Mouse (Mus musculus): ENCODE measurements around the gene Smg7. TPM values are rescaled to one million over a fixed set of nuclear protein-coding genes. Genes with fewer than 3 reads are reported as not detected.

Gene Smg7
- polyA plus RNA-seq, 1 experiment from 2014 or later: 10.3 TPM

- H3K4me3 ChIP-seq (ENCODE audit: low read depth, low read length): no peak overlapping the region
- no peak overlapping the region for H3K27ac ChIP-seq (replicated peaks)
- H3K4me1 ChIP-seq (replicated peaks; ENCODE audit: control insufficient read depth, insufficient read depth): 0 out of 2 replicates have a peak, but pooled peaks cover 3% of the 10 kb centered on the region
- H3K9me3 ChIP-seq (ENCODE audit: control insufficient read depth, low read length): no peaks in the 10 kb centered on the region
- ATAC-seq (ENCODE audit: low FRiP score, low TSS enrichment): no peak
- no peak overlapping the region for H3K9ac ChIP-seq (ENCODE audit: low read length)
- H3K36me3 ChIP-seq (ENCODE audit: control insufficient read depth, insufficient read depth, low read length): no peaks in the 10 kb centered on the region
- DNase-seq (ENCODE audit: low spot score): no peak
- TF ChIP-seq CTCF (IDR thresholded peaks at IDR 0.05; ENCODE audit: low read depth): no peak
- no peak for TF ChIP-seq EP300 (optimal IDR thresholded peaks at IDR 0.05)
- H3K27me3 ChIP-seq (ENCODE audit: control insufficient read depth, insufficient read depth, low read length): no peaks in the 10 kb centered on the region
- 75% methylated on average over 12 of the region's 12 CpGs for WGBS
- no peak overlapping the region for H3K4me2 ChIP-seq (replicated peaks; ENCODE audit: low read depth)
These were observed 109.5 kb downstream of the Smg7 start for GRCm38 (mm10) chr1:152792736-152793494.

- Histone ChIP-seq H3K4me3 (ENCODE audit: low read depth, low read length) (no peak overlapping the region), H3K9ac (ENCODE audit: low read length) (no peak overlapping the region), H3K4me2 (replicated peaks; ENCODE audit: low read depth) (no peak overlapping the region), H3K4me1 (replicated peaks; ENCODE audit: control insufficient read depth, insufficient read depth) (0 out of 2 replicates have a peak, but pooled peaks cover 3% of the 10 kb centered on the region), H3K36me3 (ENCODE audit: control insufficient read depth, insufficient read depth, low read length) (no peaks in the 10 kb centered on the region), H3K27ac (replicated peaks) (no peak overlapping the region), H3K27me3 (ENCODE audit: control insufficient read depth, insufficient read depth, low read length) (no peaks in the 10 kb centered on the region), H3K9me3 (ENCODE audit: control insufficient read depth, low read length) (no peaks in the 10 kb centered on the region)
- ATAC-seq (ENCODE audit: low FRiP score, low TSS enrichment) (no peak), DNase-seq (ENCODE audit: low spot score) (no peak)
- TF ChIP-seq CTCF (IDR thresholded peaks at IDR 0.05; ENCODE audit: low read depth) (no peak), EP300 (optimal IDR thresholded peaks at IDR 0.05) (no peak)
- 36% methylated on average over 4 of the region's 4 CpGs for WGBS
These were observed 111.2 kb downstream of the Smg7 start for GRCm38 (mm10) chr1:152791269-152791668.

- Histone ChIP-seq H3K27me3 (ENCODE audit: control insufficient read depth, insufficient read depth, low read length) (no peaks in the 10 kb centered on the region), H3K4me3 (ENCODE audit: low read depth, low read length) (no peak overlapping the region), H3K9me3 (ENCODE audit: control insufficient read depth, low read length) (no peaks in the 10 kb centered on the region), H3K4me2 (replicated peaks; ENCODE audit: low read depth) (no peak overlapping the region), H3K4me1 (replicated peaks; ENCODE audit: control insufficient read depth, insufficient read depth) (0 out of 2 replicates have a peak, but pooled peaks cover 3% of the 10 kb centered on the region), H3K36me3 (ENCODE audit: control insufficient read depth, insufficient read depth, low read length) (no peaks in the 10 kb centered on the region), H3K9ac (ENCODE audit: low read length) (no peak overlapping the region), H3K27ac (replicated peaks) (no peak overlapping the region)
- DNase-seq (ENCODE audit: low spot score) (no peak), ATAC-seq (ENCODE audit: low FRiP score, low TSS enrichment) (peak; percentile 32; the same call in 1 of the 2 replicates)
- 13% methylated on average over 6 of the region's 6 CpGs for WGBS
- TF ChIP-seq EP300 (optimal IDR thresholded peaks at IDR 0.05): no peak
- TF ChIP-seq CTCF (IDR thresholded peaks at IDR 0.05; ENCODE audit: low read depth): no peak
These were observed 111.6 kb downstream of the Smg7 start for GRCm38 (mm10) chr1:152790821-152791220.

GRCm38 (mm10) chr1:152790254-152790653 is 112.2 kb downstream of the Smg7 start:
- Histone ChIP-seq H3K27me3 (ENCODE audit: control insufficient read depth, insufficient read depth, low read length) (no peaks in the 10 kb centered on the region), H3K9me3 (ENCODE audit: control insufficient read depth, low read length) (no peaks in the 10 kb centered on the region), H3K36me3 (ENCODE audit: control insufficient read depth, insufficient read depth, low read length) (no peaks in the 10 kb centered on the region), H3K9ac (ENCODE audit: low read length) (no peak overlapping the region), H3K4me2 (replicated peaks; ENCODE audit: low read depth) (no peak overlapping the region), H3K4me3 (ENCODE audit: low read depth, low read length) (no peak overlapping the region), H3K27ac (replicated peaks) (no peak overlapping the region), H3K4me1 (replicated peaks; ENCODE audit: control insufficient read depth, insufficient read depth) (0 out of 2 replicates have a peak, but pooled peaks cover 3% of the 10 kb centered on the region)
- TF ChIP-seq CTCF (IDR thresholded peaks at IDR 0.05; ENCODE audit: low read depth) (peak; percentile 76), EP300 (optimal IDR thresholded peaks at IDR 0.05) (no peak)
- no peak for DNase-seq (ENCODE audit: low spot score)
- WGBS: 37% methylated on average over 12 of the region's 12 CpGs
- ATAC-seq (ENCODE audit: low FRiP score, low TSS enrichment): 0 out of 2 replicates have a peak, but pooled peaks have one; percentile 35

GRCm38 (mm10) chr1:152788121-152788660 is 114.3 kb downstream of the Smg7 start:
- 41% methylated on average over 4 of the region's 4 CpGs for WGBS
- 0 out of 2 replicates have a peak overlapping the region, but pooled peaks have one; percentile 13 for H3K27ac ChIP-seq (replicated peaks)
- H3K9ac ChIP-seq (ENCODE audit: low read length): no peak overlapping the region
- ATAC-seq (ENCODE audit: low FRiP score, low TSS enrichment) (no peak), DNase-seq (ENCODE audit: low spot score) (no peak)
- H3K36me3 ChIP-seq (ENCODE audit: control insufficient read depth, insufficient read depth, low read length): no peaks in the 10 kb centered on the region
- H3K9me3 ChIP-seq (ENCODE audit: control insufficient read depth, low read length): no peaks in the 10 kb centered on the region
- no peak for TF ChIP-seq EP300 (optimal IDR thresholded peaks at IDR 0.05)
- TF ChIP-seq CTCF (IDR thresholded peaks at IDR 0.05; ENCODE audit: low read depth): no peak
- 0 out of 2 replicates have a peak, but pooled peaks cover 3% of the 10 kb centered on the region for H3K4me1 ChIP-seq (replicated peaks; ENCODE audit: control insufficient read depth, insufficient read depth)
- H3K4me2 ChIP-seq (replicated peaks; ENCODE audit: low read depth): no peak overlapping the region
- no peak overlapping the region for H3K4me3 ChIP-seq (ENCODE audit: low read depth, low read length)
- no peaks in the 10 kb centered on the region for H3K27me3 ChIP-seq (ENCODE audit: control insufficient read depth, insufficient read depth, low read length)

Other genes starting within 250 kb of the Smg7 start
- gene Apobec4, start 152.1 kb downstream of the Smg7 start, polyA plus RNA-seq (2015; fragmentation: Nextera tagmentation; extraction: Ambion mirVana): not detected in 2 replicates
- gene Rgl1, start 136.3 kb downstream of the Smg7 start, polyA plus RNA-seq (2015; fragmentation: Nextera tagmentation; extraction: Ambion mirVana): 21.0 and 23.0 TPM in 2 replicates
- 350 and 355 TPM in 2 replicates for gene Arpc5, start 136.1 kb downstream of the Smg7 start, polyA plus RNA-seq (2015; fragmentation: Nextera tagmentation; extraction: Ambion mirVana)
- gene Ncf2, start 102.5 kb downstream of the Smg7 start, polyA plus RNA-seq (2015; fragmentation: Nextera tagmentation; extraction: Ambion mirVana): 2.5 and 2.6 TPM in 2 replicates
- 1.2 and 1.3 TPM in 2 replicates for gene Nmnat2, start 52.3 kb upstream of the Smg7 start, polyA plus RNA-seq (2015; fragmentation: Nextera tagmentation; extraction: Ambion mirVana)

Measured in stomach, postnatal 0 days (tissue).